ENCODE assay signal across 1 mouse cellular context in genomic region chr2:170511073-170511891, GRCm38 (mm10).
TF ChIP-seq lines count a peak whose summit lies in the region.

No protein-coding gene starts in this region.

TF ChIP-seq in CH12.LX, 34 proteins besides CTCF, POLR2A, EP300 and RAD21 (continued from another document):
- TF ChIP-seq USF1 (IDR thresholded peaks at IDR 0.05; ENCODE audit: low read depth, low read length) (no peak), MYC (IDR thresholded peaks at IDR 0.05; ENCODE audit: low read depth, low read length) (no peak), UBTF (IDR thresholded peaks at IDR 0.05; ENCODE audit: low read depth, low read length) (no peak), CHD2 (IDR thresholded peaks at IDR 0.05; ENCODE audit: low read length) (no peak), ELF1 (IDR thresholded peaks at IDR 0.05; ENCODE audit: low read depth, low read length) (0 out of 2 replicates have a peak, but pooled peaks have one; percentile 16), E2F4 (IDR thresholded peaks at IDR 0.05; ENCODE audit: insufficient replicate concordance, low read depth, low read length) (no peak), RCOR1 (conservative IDR thresholded peaks at IDR 0.05; ENCODE audit: low read depth, low read length) (peak; percentile 61; the same call in 1 of the 2 replicates), SIN3A (IDR thresholded peaks at IDR 0.05; ENCODE audit: low read length) (no peak; the same call in 1 of the 2 replicates), NRF1 (IDR thresholded peaks at IDR 0.05; ENCODE audit: low read depth, low read length) (no peak; the same call in 1 of the 2 replicates), MAZ (IDR thresholded peaks at IDR 0.05; ENCODE audit: low read depth, low read length) (no peak), NELFE (IDR thresholded peaks at IDR 0.05; ENCODE audit: low read depth, low read length) (peak; percentile 65), ZC3H11A (IDR thresholded peaks at IDR 0.05; ENCODE audit: low read depth, low read length) (no peak), ETS1 (conservative IDR thresholded peaks at IDR 0.05; ENCODE audit: low read depth, low read length) (peak; percentile 42; the same call in 1 of the 2 replicates), TBP (conservative IDR thresholded peaks at IDR 0.05; ENCODE audit: low read depth, low read length) (peak; percentile 68; the same call in 1 of the 2 replicates)
